Mouse (Mus musculus) heart, adult 8-10 months (tissue): Measurements from ENCODE around the gene Mef2d. TPM values are rescaled to one million over a fixed set of nuclear protein-coding genes. Genes with fewer than 3 reads are reported as not detected.

Experiments
- DNase-seq: peaks from one replicate; pipeline ENCODE4 v3.0.0; 2022; ENCODE audit warnings: low spot score
- total RNA-seq, 4 experiments: library from RNA; stranded (reverse); gene quantifications; 2 replicates each; pipeline ENCODE4 v1.2.4; 2022

Mef2d gene
- total RNA-seq, 4 experiments from 2014 or later = 125 to 139 (median 131) TPM

GRCm38 (mm10) chr3:88178986-88179385, 36.8 kb downstream of the Mef2d start:
- no peak for DNase-seq

- DNase-seq = no peak
Measured at GRCm38 (mm10) chr3:88181374-88181773, 39.2 kb downstream of the Mef2d start.

GRCm38 (mm10) chr3:88186424-88186823, 44.3 kb downstream of the Mef2d start:
- DNase-seq = no peak

GRCm38 (mm10) chr3:88191146-88191545, 49.0 kb downstream of the Mef2d start:
- no peak for DNase-seq

GRCm38 (mm10) chr3:88191820-88192616, 49.8 kb downstream of the Mef2d start:
- no peak for DNase-seq

- DNase-seq = no peak
Measured at GRCm38 (mm10) chr3:88197741-88198504, 55.8 kb downstream of the Mef2d start.

GRCm38 (mm10) chr3:88198505-88199020, 56.4 kb downstream of the Mef2d start:
- no peak for DNase-seq

- DNase-seq = no peak
Measured at GRCm38 (mm10) chr3:88199541-88200110, 57.5 kb downstream of the Mef2d start.

- DNase-seq = no peak
Measured at GRCm38 (mm10) chr3:88200161-88200971, 58.2 kb downstream of the Mef2d start.

- no peak for DNase-seq
Measured at GRCm38 (mm10) chr3:88200972-88201330, 58.8 kb downstream of the Mef2d start.

- no peak for DNase-seq
Measured at GRCm38 (mm10) chr3:88201640-88202039, 59.5 kb downstream of the Mef2d start.

GRCm38 (mm10) chr3:88202986-88203385, 60.8 kb downstream of the Mef2d start:
- no peak for DNase-seq

- DNase-seq = no peak
Measured at GRCm38 (mm10) chr3:88203456-88203855, 61.3 kb downstream of the Mef2d start.

- no peak for DNase-seq
Measured at GRCm38 (mm10) chr3:88203999-88204700, 62.0 kb downstream of the Mef2d start.

- no peak for DNase-seq
Measured at GRCm38 (mm10) chr3:88204751-88205150, 62.6 kb downstream of the Mef2d start.

- DNase-seq = no peak
Measured at GRCm38 (mm10) chr3:88205176-88205562, 63.0 kb downstream of the Mef2d start.

- no peak for DNase-seq
Measured at GRCm38 (mm10) chr3:88205563-88206491, 63.7 kb downstream of the Mef2d start.

GRCm38 (mm10) chr3:88206500-88206899, 64.3 kb downstream of the Mef2d start:
- no peak for DNase-seq

- no peak for DNase-seq
Measured at GRCm38 (mm10) chr3:88206901-88207371, 64.8 kb downstream of the Mef2d start.
